Mouse (Mus musculus) hindbrain, postnatal 0 days (tissue): Measurements from ENCODE around the gene Mvd. TPM values are rescaled to one million over a fixed set of nuclear protein-coding genes. Genes with fewer than 3 reads are reported as not detected.

Experiments used
- ATAC-seq: fragments of 200-750 bp; cut with Nextera tagmentation; 2 replicates; pipeline ENCODE4 v1.8.0; 2017; ENCODE audit warnings: mild to moderate bottlenecking, moderate TSS enrichment, moderate library complexity
- DNase-seq: peaks from one replicate; pipeline ENCODE4 v3.0.0-alpha.2; 2015; ENCODE audit warnings: low spot score
- H3K27ac ChIP-seq: fragments of 300-500 bp; sonication (generic); 2 replicates; pipeline ENCODE4 v1.5.1; 2014; ENCODE audit warnings: mild to moderate bottlenecking
- H3K27me3 ChIP-seq: fragments of 300-500 bp; sonication (generic); 2 replicates; pipeline ENCODE4 v1.6.1; 2014; ENCODE audit warnings: low read length, mixed read lengths; ENCODE audit not compliant: insufficient read depth
- H3K36me3 ChIP-seq: fragments of 300-500 bp; sonication (generic); 2 replicates; pipeline ENCODE4 v1.6.1; 2014; ENCODE audit warnings: low read length, mixed read lengths; ENCODE audit not compliant: insufficient read depth
- H3K4me1 ChIP-seq: fragments of 300-500 bp; sonication (generic); 2 replicates; pipeline ENCODE4 v1.6.1; 2014; ENCODE audit warnings: antibody characterized with exemption, low read length, mixed read lengths; ENCODE audit not compliant: insufficient read depth
- H3K4me2 ChIP-seq: fragments of 300-500 bp; sonication (generic); 2 replicates; pipeline ENCODE4 v1.6.1; 2014; ENCODE audit warnings: low read depth, mild to moderate bottlenecking, low read length, moderate library complexity, mixed read lengths
- H3K4me3 ChIP-seq: fragments of 300-500 bp; sonication (generic); 2 replicates; pipeline ENCODE4 v1.5.1; 2014; ENCODE audit warnings: low read length
- H3K9ac ChIP-seq: fragments of 300-500 bp; sonication (generic); replicated peaks from 2 replicates; pipeline ENCODE4 v1.6.1; 2014; ENCODE audit warnings: mild to moderate bottlenecking, low read length, moderate library complexity, mixed read lengths
- H3K9me3 ChIP-seq: fragments of 300-500 bp; sonication (generic); 2 replicates; pipeline ENCODE4 v1.6.1; 2016; ENCODE audit warnings: low read length, mixed read lengths
- CTCF ChIP-seq: IDR thresholded peaks from 2 replicates; pipeline ENCODE4 v1.5.1; 2016; ENCODE audit warnings: antibody characterized with exemption, control low read depth, low read depth
- WGBS: fragments of 180-500 bp; shearing (Covaris S2); extraction: QIAGEN DNeasy Blood & Tissue Kit; methylation state at CpG from one replicate; pipeline ENCODE4 v1.1.7; 2014; 5-methylcytosine and 5-hydroxymethylcytosine counted together
- polyA plus RNA-seq: library from polyadenylated mRNA; unstranded; fragments of >200 nt; fragmentation: Nextera tagmentation; extraction: Ambion mirVana; gene quantifications from 2 replicates; pipeline ENCODE4 v1.2.1, GENCODE M21; 2015
- total RNA-seq: library from RNA; depleted of rRNA; stranded (reverse); fragments of >200 nt; gene quantifications from 2 replicates; pipeline ENCODE4 v1.2.3, GENCODE M21; 2014; rRNA removed

Gene Mvd
- total RNA-seq (67.1 and 89.6 TPM in 2 replicates), polyA plus RNA-seq (55.2 and 55.5 TPM in 2 replicates)

- under 1% methylated on average over 47 of the region's 47 CpGs for WGBS
- H3K27me3 ChIP-seq, result no peaks in the 10 kb centered on the region
- no peaks in the 10 kb centered on the region for H3K9me3 ChIP-seq
Measured at GRCm38 (mm10) chr8:122443262-122444006, at the start of gene Mvd. Mvd (minus strand) TSS chr8:122443422.

DNA sequence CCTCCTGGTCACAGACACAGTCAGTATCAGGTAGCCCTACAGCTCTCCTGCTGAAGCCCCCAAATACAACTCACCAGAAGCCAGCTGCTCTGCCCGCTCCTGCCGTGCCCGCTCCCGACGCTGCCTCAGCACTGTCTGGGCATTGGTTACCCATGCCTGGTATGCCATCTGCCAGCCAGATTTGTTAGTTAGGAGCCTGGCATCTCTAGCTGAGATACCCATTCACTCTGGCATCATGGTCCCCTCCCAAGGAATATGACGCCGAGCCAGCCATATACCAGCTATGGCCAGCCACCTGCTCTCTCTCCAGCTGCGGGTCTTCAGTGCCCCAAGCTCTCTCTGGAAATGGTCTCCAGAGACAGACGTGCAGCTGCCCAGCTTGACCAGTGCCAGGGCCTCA lies 45.2 kb upstream of the Mvd start:
- peaks cover 11% of the 10 kb centered on the region for H3K36me3 ChIP-seq
- H3K4me1 ChIP-seq, result no peaks in the 10 kb centered on the region
- H3K27me3 ChIP-seq, result no peaks in the 10 kb centered on the region
- ATAC-seq (no peak), DNase-seq (peak; percentile 48)
- WGBS, result 65% methylated on average over 9 of the region's 9 CpGs
- no peaks in the 10 kb centered on the region for H3K9me3 ChIP-seq
- TF ChIP-seq CTCF, result no peak
- H3K27ac ChIP-seq, result no peak overlapping the region; the same call in 1 of the 2 replicates
- no peak overlapping the region for H3K4me3 ChIP-seq
- H3K4me2 ChIP-seq, result no peak overlapping the region
- no peak overlapping the region for H3K9ac ChIP-seq

More at GRCm38 (mm10) chr8:122443262-122444006, at the start of gene Mvd:
- Histone ChIP-seq H3K4me3 (peak within 1 kb of the TSS; percentile 64), H3K9ac (peak within 1 kb of the TSS; percentile 71), H3K4me1 (peaks cover 16% of the 10 kb centered on the region; the same call in 1 of the 2 replicates), H3K36me3 (peaks cover 8% of the 10 kb centered on the region; the same call in 1 of the 2 replicates), H3K4me2 (peak within 1 kb of the TSS; percentile 74), H3K27ac (peak within 1 kb of the TSS; percentile 94)
- ATAC-seq (peak; percentile 98), DNase-seq (peak; percentile 100)
- TF ChIP-seq CTCF, result peak; percentile 53

DNA sequence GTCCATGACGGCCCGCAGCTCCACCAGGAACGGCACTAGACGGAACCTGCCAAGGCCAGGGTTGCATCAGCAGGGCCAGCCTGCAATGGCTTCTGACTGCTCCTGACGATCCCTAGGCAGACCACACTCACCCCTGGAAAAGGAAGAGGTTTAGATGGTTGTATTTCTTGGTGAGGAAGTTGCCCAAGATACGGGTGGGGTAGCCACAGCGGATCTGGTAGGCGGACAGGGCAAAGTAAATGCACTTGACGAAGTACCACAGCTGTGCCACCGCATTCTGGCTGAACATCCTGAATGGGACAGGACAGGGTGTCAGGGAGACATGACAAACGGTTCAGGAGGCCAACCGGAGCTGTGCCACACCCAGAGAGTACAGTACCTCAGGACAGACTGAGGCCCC lies 41.6 kb upstream of the Mvd start:
- WGBS, result 88% methylated on average over 12 of the region's 12 CpGs
- H3K4me2 ChIP-seq, result no peak overlapping the region
- H3K4me3 ChIP-seq, result no peak overlapping the region
- no peak for DNase-seq
- peaks cover 35% of the 10 kb centered on the region for H3K36me3 ChIP-seq
- no peak overlapping the region for H3K27ac ChIP-seq
- no peak overlapping the region for H3K9ac ChIP-seq
- no peak for ATAC-seq
- TF ChIP-seq CTCF, result no peak
- H3K9me3 ChIP-seq, result no peaks in the 10 kb centered on the region
- H3K4me1 ChIP-seq, result no peaks in the 10 kb centered on the region
- H3K27me3 ChIP-seq, result no peaks in the 10 kb centered on the region

DNA sequence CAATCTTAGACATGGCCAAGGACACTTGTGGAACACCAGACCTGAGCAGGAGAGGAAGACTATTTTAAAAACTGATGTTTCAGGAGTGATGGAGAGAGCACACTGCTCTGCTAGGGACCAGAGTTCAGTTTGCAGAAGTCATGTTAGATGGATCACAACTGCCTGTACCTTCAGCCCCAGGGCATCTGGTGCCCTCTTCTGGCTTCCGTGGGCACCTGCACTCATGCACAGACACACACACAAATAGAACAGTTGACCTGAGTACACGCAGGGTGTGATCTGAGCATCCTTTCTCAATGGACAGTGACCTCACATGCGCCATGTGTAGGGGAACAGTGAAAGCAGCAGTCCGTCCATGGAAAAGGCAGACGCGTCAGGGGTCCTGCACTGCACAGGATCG lies 40.7 kb upstream of the Mvd start:
- H3K9me3 ChIP-seq, result no peaks in the 10 kb centered on the region
- no peak overlapping the region for H3K4me2 ChIP-seq
- ATAC-seq (no peak), DNase-seq (no peak)
- no peak overlapping the region for H3K27ac ChIP-seq
- no peak overlapping the region for H3K9ac ChIP-seq
- no peaks in the 10 kb centered on the region for H3K4me1 ChIP-seq
- 95% methylated on average over 7 of the region's 7 CpGs for WGBS
- no peak overlapping the region for H3K4me3 ChIP-seq
- no peaks in the 10 kb centered on the region for H3K27me3 ChIP-seq
- H3K36me3 ChIP-seq, result peaks cover 44% of the 10 kb centered on the region
- TF ChIP-seq CTCF, result no peak; the same call in 1 of the 2 replicates

DNA sequence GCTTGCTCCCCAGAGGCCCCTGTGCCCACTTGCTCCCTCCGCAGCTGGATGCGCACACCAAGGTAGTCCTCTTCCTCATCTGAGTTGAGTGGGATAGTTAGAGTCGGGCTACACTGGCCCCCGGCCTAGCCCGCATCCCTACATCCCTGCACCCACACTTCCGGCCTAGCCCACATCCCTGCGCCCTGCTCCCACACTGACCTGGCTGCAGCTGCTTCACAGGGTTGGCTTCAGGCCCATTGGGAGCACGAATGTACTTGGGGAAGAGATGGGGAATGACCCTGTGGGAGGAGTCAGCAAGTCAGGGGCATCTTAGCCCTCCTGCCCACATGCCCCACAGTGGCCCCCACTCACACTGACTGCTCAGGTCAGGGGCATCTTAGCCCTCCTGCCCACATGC lies 39.2 kb upstream of the Mvd start:
- Histone ChIP-seq H3K9ac (no peak overlapping the region), H3K36me3 (peaks cover 45% of the 10 kb centered on the region), H3K4me3 (no peak overlapping the region), H3K27me3 (no peaks in the 10 kb centered on the region), H3K9me3 (no peaks in the 10 kb centered on the region), H3K27ac (no peak overlapping the region), H3K4me2 (no peak overlapping the region), H3K4me1 (no peaks in the 10 kb centered on the region)
- 93% methylated on average over 8 of the region's 8 CpGs for WGBS
- ATAC-seq (peak; percentile 3; the same call in 1 of the 2 replicates), DNase-seq (no peak)
- TF ChIP-seq CTCF, result no peak

DNA sequence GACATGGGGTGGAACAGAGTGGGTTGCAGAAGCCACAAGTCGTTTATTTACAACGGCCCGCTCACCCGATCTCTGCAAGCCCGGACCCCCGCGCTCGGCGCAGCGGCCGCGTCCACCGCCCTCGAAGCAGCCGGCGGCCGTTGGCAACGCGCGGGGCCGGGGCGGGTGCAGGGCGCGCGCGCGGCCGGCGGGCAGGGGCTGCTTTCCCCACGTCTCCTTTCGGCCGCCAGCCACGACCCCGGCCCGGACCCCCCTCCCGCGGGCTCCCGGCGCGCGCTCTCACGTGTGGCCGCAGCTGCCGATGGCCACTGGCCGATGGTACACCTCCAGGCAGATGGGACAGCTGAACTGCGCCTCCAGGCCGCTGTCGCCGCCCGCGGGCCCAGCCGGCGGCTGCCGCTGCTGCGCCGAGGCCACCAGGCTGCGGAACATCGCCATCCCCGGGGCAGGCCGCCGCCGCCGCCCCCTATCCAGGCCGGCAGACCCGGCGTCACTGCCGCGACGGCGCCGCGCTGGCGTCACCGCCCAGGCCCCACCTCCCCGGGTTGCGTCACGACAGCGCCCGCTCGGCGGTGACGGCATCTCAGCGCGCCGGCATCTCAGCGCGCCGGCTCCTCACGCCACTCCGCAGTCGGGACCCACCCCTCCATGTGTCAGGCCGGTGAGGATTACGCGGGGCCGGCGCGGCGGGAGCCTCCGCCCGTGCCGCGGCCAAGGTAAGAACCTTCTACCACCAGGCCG lies 32.5 kb upstream of the Mvd start, which contains the start of the genes Rnf166 and Ctu2:
Rnf166 (minus strand) TSS at position 485 of the 741 bp plus-strand sequence.
Ctu2 (plus strand) TSS at position 564 of the 741 bp plus-strand sequence.
- DNase-seq (peak; percentile 96), ATAC-seq (peak; percentile 94)
- peak within 1 kb of the TSS; percentile 91 for H3K9ac ChIP-seq
- H3K36me3 ChIP-seq, result peaks cover 13% of the 10 kb centered on the region; the same call in 1 of the 2 replicates
- no peaks in the 10 kb centered on the region for H3K27me3 ChIP-seq
- no peak for TF ChIP-seq CTCF
- no peaks in the 10 kb centered on the region for H3K9me3 ChIP-seq
- H3K4me1 ChIP-seq, result peaks cover 14% of the 10 kb centered on the region
- WGBS, result under 1% methylated on average over 80 of the region's 103 CpGs
- peak within 1 kb of the TSS; percentile 77 for H3K4me2 ChIP-seq
- peak within 1 kb of the TSS; percentile 98 for H3K4me3 ChIP-seq
- H3K27ac ChIP-seq, result peak within 1 kb of the TSS; percentile 86
